Mouse (Mus musculus): ENCODE measurements around the gene Rras2. TPM values are rescaled to one million over a fixed set of nuclear protein-coding genes. Genes with fewer than 3 reads are reported as not detected.

Gene Rras2
- total and polyA plus RNA-seq, 2 experiments from 2014 or later = 37.4 to 72.8 TPM

DNA sequence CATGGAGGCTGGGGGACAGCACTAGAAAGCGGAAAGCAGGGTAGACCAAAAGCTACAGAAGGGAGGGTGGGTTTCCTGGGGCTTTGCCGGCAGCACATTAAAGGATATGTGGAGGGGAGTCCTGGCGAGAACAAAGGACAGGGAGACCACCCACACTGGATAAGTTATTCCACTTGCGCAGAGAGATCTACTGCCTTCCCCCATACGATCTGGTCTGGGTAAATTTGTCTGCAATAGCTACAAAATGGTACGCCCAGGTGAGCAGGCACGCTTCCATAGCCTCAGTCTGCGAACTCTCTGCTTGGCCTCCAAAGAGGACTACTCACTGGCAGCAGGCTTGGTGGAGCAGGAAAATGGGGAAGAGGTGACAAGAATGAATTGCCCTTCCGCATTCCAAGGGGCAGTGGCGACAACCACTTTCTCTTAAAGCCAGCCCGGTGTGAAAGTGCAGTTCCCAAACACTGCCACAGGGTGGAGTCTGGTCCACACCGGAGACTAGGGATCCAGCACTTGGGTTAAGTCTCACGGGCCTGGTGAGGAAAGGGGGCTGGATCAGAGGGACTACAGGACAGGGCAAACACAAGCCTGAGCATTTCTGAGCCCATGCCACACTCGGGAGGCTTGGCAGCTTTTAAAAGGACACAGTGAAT is 50.9 kb downstream of the Rras2 start:
- H3K4me1 ChIP-seq (ENCODE audit: control insufficient read depth, insufficient read depth) = peaks cover 30% of the 10 kb centered on the region
- peak overlapping the region; percentile 46 for H3K27ac ChIP-seq (ENCODE audit: low read depth)
- no peaks in the 10 kb centered on the region for H3K9me3 ChIP-seq (replicated peaks; ENCODE audit: control insufficient read depth, low read length)
- 14% methylated on average over 14 of the region's 14 CpGs for WGBS
- peak overlapping the region; percentile 30 for H3K4me3 ChIP-seq (ENCODE audit: low read depth, low read length)
- H3K27me3 ChIP-seq (ENCODE audit: control insufficient read depth, insufficient read depth, low read length) = no peaks in the 10 kb centered on the region
- DNase-seq (ENCODE audit: low spot score) = peak; percentile 86
- H3K9ac ChIP-seq (replicated peaks; ENCODE audit: low read depth, low read length) = no peak overlapping the region
- TF ChIP-seq EP300 (IDR thresholded peaks at IDR 0.05; ENCODE audit: low read depth) (no peak), CTCF (IDR thresholded peaks at IDR 0.05; ENCODE audit: low read depth) (peak; percentile 95)
- no peaks in the 10 kb centered on the region for H3K36me3 ChIP-seq (replicated peaks; ENCODE audit: control insufficient read depth, insufficient read depth, low read length)
- peak overlapping the region; percentile 53 for H3K4me2 ChIP-seq (ENCODE audit: low read depth, low read length)
- ATAC-seq (ENCODE audit: insufficient read depth, low read depth) = peak; percentile 60

DNA sequence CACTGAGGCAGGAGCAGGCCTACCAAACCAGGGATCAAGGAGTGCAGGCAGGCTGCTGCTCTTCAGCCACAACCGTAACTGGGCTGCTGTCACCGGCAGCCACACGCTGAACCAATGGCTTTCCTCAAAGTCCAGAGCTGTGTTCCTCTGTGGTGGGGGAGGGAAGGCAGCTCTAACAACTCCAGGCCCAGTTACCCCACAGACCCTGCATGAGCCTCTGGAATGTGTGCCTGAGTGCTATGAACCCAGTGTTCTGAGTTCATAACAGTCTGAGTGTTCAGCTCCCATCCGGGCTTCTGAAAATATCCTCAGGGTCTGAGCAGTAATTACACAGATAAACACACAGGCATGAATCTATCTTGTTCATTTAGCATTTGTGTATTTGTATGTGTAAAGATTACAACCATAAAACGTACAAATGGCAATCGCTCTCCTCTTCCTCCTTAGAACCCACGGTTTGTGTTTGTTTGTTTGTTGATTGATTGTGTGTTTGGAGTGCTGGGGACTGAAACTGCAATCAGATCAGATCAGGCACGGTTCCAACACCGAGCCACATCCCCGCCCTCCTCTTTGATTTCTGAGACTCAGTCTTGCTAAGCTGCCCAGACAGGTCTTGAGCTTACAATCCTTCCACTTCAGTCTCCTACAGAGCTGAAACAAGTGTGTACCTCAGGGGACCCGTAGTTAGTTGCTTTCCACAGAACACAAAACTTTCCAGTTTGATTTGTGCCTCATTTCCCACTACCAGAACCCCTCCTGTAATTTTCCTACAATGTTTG is 52.0 kb downstream of the Rras2 start:
- Histone ChIP-seq H3K27me3 (ENCODE audit: control insufficient read depth, insufficient read depth, low read length) (no peaks in the 10 kb centered on the region), H3K4me3 (ENCODE audit: low read depth, low read length) (no peak overlapping the region), H3K4me1 (ENCODE audit: control insufficient read depth, insufficient read depth) (peaks cover 26% of the 10 kb centered on the region), H3K4me2 (ENCODE audit: low read depth, low read length) (no peak overlapping the region; the same call in 1 of the 2 replicates), H3K9ac (replicated peaks; ENCODE audit: low read depth, low read length) (no peak overlapping the region), H3K9me3 (replicated peaks; ENCODE audit: control insufficient read depth, low read length) (no peaks in the 10 kb centered on the region), H3K27ac (ENCODE audit: low read depth) (peak overlapping the region; percentile 69), H3K36me3 (replicated peaks; ENCODE audit: control insufficient read depth, insufficient read depth, low read length) (no peaks in the 10 kb centered on the region)
- DNase-seq (ENCODE audit: low spot score) (no peak), ATAC-seq (ENCODE audit: insufficient read depth, low read depth) (peak; percentile 49; the same call in 1 of the 2 replicates)
- no peak for TF ChIP-seq CTCF (IDR thresholded peaks at IDR 0.05; ENCODE audit: low read depth)
- no peak for TF ChIP-seq EP300 (IDR thresholded peaks at IDR 0.05; ENCODE audit: low read depth)
- WGBS = 37% methylated on average over 11 of the region's 11 CpGs

DNA sequence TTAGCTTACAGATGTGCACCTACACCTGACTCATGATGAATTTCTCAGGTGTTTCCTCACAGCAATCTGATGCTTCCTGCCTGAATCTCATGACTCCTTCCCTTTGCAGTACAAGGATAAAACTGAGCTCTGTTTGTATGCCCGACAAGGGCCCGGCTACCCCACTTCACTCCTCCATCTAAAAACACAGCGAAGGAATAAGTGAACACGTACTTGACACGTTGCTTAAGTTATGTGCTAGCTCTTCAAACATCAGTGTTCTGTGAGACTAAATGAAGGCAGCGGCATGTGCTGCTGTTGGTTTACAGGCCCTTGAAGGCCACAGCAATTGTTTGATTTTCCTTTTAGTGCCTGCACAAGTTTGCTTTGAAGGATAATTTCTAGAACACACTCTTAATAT is 53.6 kb downstream of the Rras2 start:
- Histone ChIP-seq H3K36me3 (replicated peaks; ENCODE audit: control insufficient read depth, insufficient read depth, low read length) (no peaks in the 10 kb centered on the region), H3K4me1 (ENCODE audit: control insufficient read depth, insufficient read depth) (peaks cover 26% of the 10 kb centered on the region), H3K9me3 (replicated peaks; ENCODE audit: control insufficient read depth, low read length) (no peaks in the 10 kb centered on the region), H3K27me3 (ENCODE audit: control insufficient read depth, insufficient read depth, low read length) (no peaks in the 10 kb centered on the region), H3K4me2 (ENCODE audit: low read depth, low read length) (0 out of 2 replicates have a peak overlapping the region, but pooled peaks have one; percentile 4), H3K4me3 (ENCODE audit: low read depth, low read length) (no peak overlapping the region), H3K27ac (ENCODE audit: low read depth) (peak overlapping the region; percentile 61), H3K9ac (replicated peaks; ENCODE audit: low read depth, low read length) (no peak overlapping the region)
- TF ChIP-seq CTCF (IDR thresholded peaks at IDR 0.05; ENCODE audit: low read depth) = no peak
- no peak; the same call in 1 of the 2 replicates for TF ChIP-seq EP300 (IDR thresholded peaks at IDR 0.05; ENCODE audit: low read depth)
- no peak for ATAC-seq (ENCODE audit: insufficient read depth, low read depth)
- no peak for DNase-seq (ENCODE audit: low spot score)
- WGBS = 38% methylated on average over 6 of the region's 6 CpGs

DNA sequence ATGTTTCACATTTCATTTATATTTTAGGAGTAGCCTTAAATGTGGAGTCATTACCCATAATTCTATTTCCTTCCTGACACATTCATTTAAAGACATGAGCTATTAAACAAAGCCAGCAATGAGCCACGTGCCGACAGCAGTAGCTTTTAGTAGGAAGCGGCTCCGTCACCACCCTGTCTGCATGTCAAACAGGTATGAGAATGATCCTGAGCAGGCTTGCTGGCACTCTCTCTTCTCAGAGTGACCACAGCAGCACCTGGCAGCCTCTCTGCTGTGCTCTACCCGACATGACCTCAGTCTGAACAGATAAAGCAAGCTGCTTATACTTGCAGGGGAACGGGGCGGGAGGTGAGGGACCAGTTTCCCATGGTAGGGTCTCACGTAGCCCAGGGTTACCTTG is 54.0 kb downstream of the Rras2 start:
- TF ChIP-seq EP300 (IDR thresholded peaks at IDR 0.05; ENCODE audit: low read depth) = peak; percentile 42; the same call in 1 of the 2 replicates
- no peak for TF ChIP-seq CTCF (IDR thresholded peaks at IDR 0.05; ENCODE audit: low read depth)
- Histone ChIP-seq H3K9me3 (replicated peaks; ENCODE audit: control insufficient read depth, low read length) (no peaks in the 10 kb centered on the region), H3K9ac (replicated peaks; ENCODE audit: low read depth, low read length) (no peak overlapping the region), H3K4me1 (ENCODE audit: control insufficient read depth, insufficient read depth) (peaks cover 26% of the 10 kb centered on the region), H3K4me3 (ENCODE audit: low read depth, low read length) (no peak overlapping the region), H3K27me3 (ENCODE audit: control insufficient read depth, insufficient read depth, low read length) (no peaks in the 10 kb centered on the region), H3K27ac (ENCODE audit: low read depth) (peak overlapping the region; percentile 61), H3K36me3 (replicated peaks; ENCODE audit: control insufficient read depth, insufficient read depth, low read length) (no peaks in the 10 kb centered on the region), H3K4me2 (ENCODE audit: low read depth, low read length) (peak overlapping the region; percentile 4; the same call in 1 of the 2 replicates)
- DNase-seq (ENCODE audit: low spot score) (peak; percentile 68), ATAC-seq (ENCODE audit: insufficient read depth, low read depth) (peak; percentile 85)
- 18% methylated on average over 8 of the region's 8 CpGs for WGBS

DNA sequence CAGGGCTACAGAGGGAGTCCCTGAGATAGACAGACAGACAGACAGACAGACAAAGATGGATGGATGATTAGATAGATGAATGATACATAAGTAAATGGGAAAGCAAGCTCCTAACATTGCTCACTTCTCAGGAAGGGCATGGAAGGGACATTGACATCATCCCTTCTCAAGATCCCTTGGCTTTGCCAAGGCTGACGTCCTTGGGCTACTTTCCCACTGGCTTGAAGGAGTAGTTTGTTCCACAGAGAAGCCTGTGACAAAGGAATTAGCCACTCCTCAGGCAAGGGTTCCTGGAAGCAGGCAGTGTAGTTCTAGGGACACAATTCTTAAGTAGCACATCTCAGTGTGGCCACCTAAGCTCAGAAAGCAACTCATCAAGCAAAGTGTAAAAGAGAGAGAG is 55.1 kb downstream of the Rras2 start:
- DNase-seq (ENCODE audit: low spot score) = no peak
- ATAC-seq (ENCODE audit: insufficient read depth, low read depth) = no peak
- H3K9me3 ChIP-seq (replicated peaks; ENCODE audit: control insufficient read depth, low read length) = no peaks in the 10 kb centered on the region
- H3K4me3 ChIP-seq (ENCODE audit: low read depth, low read length) = no peak overlapping the region
- H3K4me2 ChIP-seq (ENCODE audit: low read depth, low read length) = no peak overlapping the region
- peaks cover 4% of the 10 kb centered on the region for H3K36me3 ChIP-seq (replicated peaks; ENCODE audit: control insufficient read depth, insufficient read depth, low read length)
- H3K27me3 ChIP-seq (ENCODE audit: control insufficient read depth, insufficient read depth, low read length) = no peaks in the 10 kb centered on the region
- H3K4me1 ChIP-seq (ENCODE audit: control insufficient read depth, insufficient read depth) = peaks cover 26% of the 10 kb centered on the region
- H3K9ac ChIP-seq (replicated peaks; ENCODE audit: low read depth, low read length) = no peak overlapping the region
- H3K27ac ChIP-seq (ENCODE audit: low read depth) = no peak overlapping the region
- 60% methylated on average over 1 of the region's 1 CpGs for WGBS
- TF ChIP-seq CTCF (IDR thresholded peaks at IDR 0.05; ENCODE audit: low read depth) (no peak), EP300 (IDR thresholded peaks at IDR 0.05; ENCODE audit: low read depth) (no peak)
